In genomic region chr10:43918696-43919608, GRCm38 (mm10) we compare ENCODE assay signal across 7 mouse cellular contexts. TPM values are rescaled to one million over a fixed set of nuclear protein-coding genes. Genes with fewer than 3 reads are reported as not detected.
DNase-seq lines count a peak whose midpoint lies in the region; ATAC-seq lines count a peak whose summit lies in the region.

No protein-coding gene starts in this region.

- intact Hi-C loops in left cerebral cortex, postnatal 36 days (cut with DNase I) = loop anchor here (1.0 kb wide), 1 partner anchor 344 kb away; no protein-coding TSS in a partner anchor

- H3K4me1 ChIP-seq in midbrain, embryonic 16.5 days (ENCODE audit: control insufficient read depth, insufficient read depth, low read length) = no peaks in the 10 kb centered on the region

- H3K27ac ChIP-seq in midbrain, embryonic 16.5 days (ENCODE audit: low read length) = no peak overlapping the region

- 40% methylated on average over 17 of the region's 17 CpGs for WGBS in midbrain, embryonic 16.5 days

- H3K9ac ChIP-seq in midbrain, embryonic 16.5 days (ENCODE audit: low read depth, low read length) = no peak overlapping the region

- H3K27me3 ChIP-seq in midbrain, embryonic 16.5 days (ENCODE audit: control insufficient read depth, insufficient read depth, low read depth, low read length) = no peaks in the 10 kb centered on the region

- ATAC-seq in activated CD4-positive, CD25-positive, alpha-beta regulatory T cell, adult 4 months = peak; percentile 73
- peak; percentile 72 for ATAC-seq in midbrain, embryonic 16.5 days

- no peaks in the 10 kb centered on the region; the same call in 1 of the 2 replicates for H3K36me3 ChIP-seq in midbrain, embryonic 16.5 days (ENCODE audit: control insufficient read depth, insufficient read depth, low read length)

- no peaks in the 10 kb centered on the region for H3K9me3 ChIP-seq in midbrain, embryonic 16.5 days (replicated peaks; ENCODE audit: control insufficient read depth, low read length, poor library complexity, severe bottlenecking)

- H3K4me3 ChIP-seq in midbrain, embryonic 16.5 days (ENCODE audit: low read depth, low read length) = no peak overlapping the region

- DNase-seq in cerebellum, adult 9-11 months = peak; percentile 22
- peak; percentile 52 to 80 for DNase-seq in frontal cortex, postnatal 10 days (ENCODE audit: low spot score in 2 of 2)
- DNase-seq in hindlimb bud, embryonic 11.5 days (ENCODE audit: extremely low spot score, low read depth, low spot score) = peak; percentile 67
- DNase-seq in left cerebral cortex, postnatal 36 days (ENCODE audit: low spot score in 2 of 2) = peak; percentile 62 to 74
- DNase-seq in spleen, adult 18-20 months = peak; percentile 74 to 92

- no peak overlapping the region for H3K4me2 ChIP-seq in midbrain, embryonic 16.5 days (ENCODE audit: low read length)

RNA-seq across cellular contexts. Expression of gene Rtn4ip1, which starts 17.3 kb away (rescaled TPM):
- 10 to 100 TPM in 1 of 2 experiments, 1 to 10 TPM in 1; 7.9 to 11.4 TPM for polyA plus RNA-seq in activated CD4-positive, CD25-positive, alpha-beta regulatory T cell, adult 4 months (2017; shearing (Covaris generic))
- total RNA-seq in left cerebral cortex, postnatal 36 days (2021) = 10 to 100 TPM; 13.5 to 15.1 TPM
- 15.1 and 15.4 TPM in 2 replicates for polyA plus RNA-seq in midbrain, embryonic 16.5 days (2015; fragmentation: Nextera tagmentation; extraction: Ambion mirVana)

RNA-seq across cellular contexts. Expression of gene Qrsl1, which starts 17.4 kb away (rescaled TPM):
- 10 to 100 TPM; 23.9 to 25.1 TPM for polyA plus RNA-seq in activated CD4-positive, CD25-positive, alpha-beta regulatory T cell, adult 4 months (2017; shearing (Covaris generic))
- 10 to 100 TPM; 14.6 to 15.3 TPM for total RNA-seq in left cerebral cortex, postnatal 36 days (2021)
- 22.5 and 24.6 TPM in 2 replicates for polyA plus RNA-seq in midbrain, embryonic 16.5 days (2015; fragmentation: Nextera tagmentation; extraction: Ambion mirVana)

Comparison
In these comparisons a context has a peak if more than half of its experiments do, and no peak if none do; other contexts are left out.
1. DNase-seq: peak in every context shown above with its lines; median percentile 83 in spleen, adult 18-20 months; 68 in left cerebral cortex, postnatal 36 days; 67 in hindlimb bud, embryonic 11.5 days; 66 in frontal cortex, postnatal 10 days; 22 in cerebellum, adult 9-11 months.